Mouse (Mus musculus) neural tube, postnatal 0 days (tissue): ENCODE measurements around the gene Kcnab1. TPM values are rescaled to one million over a fixed set of nuclear protein-coding genes. Genes with fewer than 3 reads are reported as not detected.

ENCODE experiments used
- polyA plus RNA-seq: library from polyadenylated mRNA; unstranded; fragments of >200 nt; fragmentation: Nextera tagmentation; extraction: Ambion mirVana; gene quantifications from 2 replicates; pipeline ENCODE4 v1.2.1, GENCODE M21; 2015

The Kcnab1 gene
- polyA plus RNA-seq = 16.5 TPM in 2 replicates

DNA sequence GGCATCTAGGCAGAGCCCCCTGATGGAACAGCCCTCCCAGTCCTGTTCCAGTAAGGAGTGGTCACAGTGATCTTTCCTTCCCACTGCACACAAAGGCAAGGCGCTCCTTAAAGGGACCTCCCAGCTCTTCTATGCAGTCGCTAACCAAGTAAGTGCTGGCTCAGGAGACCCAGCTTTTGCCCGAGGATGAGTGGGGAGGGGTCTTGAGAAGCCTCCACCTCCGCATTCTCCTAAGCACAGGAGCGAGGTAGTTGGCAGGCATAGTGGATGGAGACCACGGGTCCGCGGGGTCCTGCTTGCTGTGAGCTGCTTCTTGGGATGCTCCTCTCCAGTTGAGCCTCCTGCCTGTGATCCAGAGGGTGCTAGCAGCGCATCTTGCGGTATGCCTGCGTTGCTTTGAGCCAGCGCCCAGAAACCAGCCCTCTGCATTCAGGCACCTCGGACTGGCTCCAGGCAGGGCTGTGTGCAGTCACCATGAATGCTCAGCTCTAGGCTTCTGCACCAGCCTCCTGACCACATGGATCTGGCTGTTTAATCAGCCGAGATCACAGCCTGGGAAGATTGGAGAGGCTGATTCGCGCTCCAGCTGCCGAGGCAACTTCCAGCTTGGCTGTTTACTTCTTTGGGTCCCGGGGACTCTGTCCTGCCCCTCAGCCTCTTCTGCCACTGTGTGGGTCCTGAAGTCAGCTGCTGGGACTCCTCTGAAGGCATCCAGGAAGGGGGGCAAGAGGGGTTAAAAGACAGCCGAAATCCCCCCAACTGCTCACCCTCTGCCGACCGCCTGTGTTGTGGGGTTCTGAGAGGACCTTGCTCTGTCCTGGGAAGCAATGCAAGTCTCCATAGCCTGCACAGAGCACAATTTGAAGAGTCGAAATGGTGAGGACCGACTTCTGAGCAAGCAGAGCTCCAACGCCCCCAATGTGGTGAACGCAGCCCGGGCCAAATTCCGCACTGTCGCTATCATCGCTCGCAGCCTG lies at the start of gene Kcnab1:
Gene Kcnab1 (plus strand): TSS at position 440 of the 977 bp plus-strand sequence.

DNA sequence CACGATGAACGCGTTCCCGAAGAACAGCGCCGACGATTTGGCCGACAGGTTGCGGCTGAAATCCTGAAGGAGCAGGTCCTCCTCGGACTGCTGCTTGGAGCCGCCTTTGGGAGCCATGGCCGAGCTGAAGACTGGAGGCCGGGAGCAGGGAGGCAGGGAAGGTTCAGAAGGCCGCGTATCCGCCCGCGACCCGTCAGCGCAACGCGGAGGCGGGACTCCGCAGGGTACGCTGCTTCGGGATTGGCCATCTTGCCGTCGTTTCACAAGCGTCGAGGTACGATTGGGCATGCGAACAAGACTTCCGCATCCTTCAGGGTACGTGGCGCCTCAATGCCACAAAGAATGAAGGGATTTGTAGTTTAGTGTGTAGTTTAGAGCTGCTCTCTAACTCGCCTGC lies 283.2 kb downstream of the Kcnab1 start, which contains the start of gene Ssr3:
Gene Ssr3 (minus strand): TSS at position 203 of the 397 bp plus-strand sequence.

